Mouse (Mus musculus): ENCODE results near the gene Runx1.

The Runx1 gene

DNA sequence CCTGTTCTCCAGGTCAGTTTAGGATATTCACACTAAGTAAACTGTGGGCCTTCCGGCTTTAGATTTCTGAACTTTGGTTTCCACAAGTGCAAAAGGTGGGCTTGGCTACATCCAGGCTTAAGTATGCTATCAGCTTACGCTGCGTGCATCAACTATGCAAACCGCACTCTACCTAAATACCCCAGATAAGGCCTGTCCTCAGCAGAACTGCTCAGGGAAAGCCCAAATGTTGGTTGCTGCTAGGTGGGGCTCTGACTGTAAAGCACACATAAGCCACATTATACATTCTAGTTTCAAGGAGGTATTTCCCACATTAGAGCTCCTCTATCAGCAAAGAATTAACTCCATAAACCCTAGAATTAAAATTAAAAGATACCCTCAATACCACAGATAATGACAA is 33.0 kb downstream of the Runx1 start:
- DNase-seq: no peak

DNA sequence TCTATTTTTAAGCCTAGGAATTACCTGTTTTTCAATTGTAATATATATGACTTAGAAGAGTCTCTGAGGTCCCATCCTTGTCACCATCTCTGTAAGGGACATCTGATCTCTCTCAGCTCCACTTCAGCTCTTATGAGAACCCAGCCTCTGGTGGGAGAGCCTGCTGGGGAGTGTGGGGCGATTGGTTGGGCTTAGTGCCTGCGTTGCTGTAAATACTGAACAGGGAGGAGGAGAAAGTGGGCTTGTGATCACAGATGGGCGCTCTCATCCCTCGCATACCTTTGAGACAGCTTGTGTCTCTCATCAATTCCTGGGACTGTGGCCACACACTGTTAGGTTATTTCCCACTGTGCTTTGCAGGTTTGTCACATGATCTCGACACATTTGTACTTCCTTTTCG is 35.3 kb downstream of the Runx1 start:
- no peak for DNase-seq

DNA sequence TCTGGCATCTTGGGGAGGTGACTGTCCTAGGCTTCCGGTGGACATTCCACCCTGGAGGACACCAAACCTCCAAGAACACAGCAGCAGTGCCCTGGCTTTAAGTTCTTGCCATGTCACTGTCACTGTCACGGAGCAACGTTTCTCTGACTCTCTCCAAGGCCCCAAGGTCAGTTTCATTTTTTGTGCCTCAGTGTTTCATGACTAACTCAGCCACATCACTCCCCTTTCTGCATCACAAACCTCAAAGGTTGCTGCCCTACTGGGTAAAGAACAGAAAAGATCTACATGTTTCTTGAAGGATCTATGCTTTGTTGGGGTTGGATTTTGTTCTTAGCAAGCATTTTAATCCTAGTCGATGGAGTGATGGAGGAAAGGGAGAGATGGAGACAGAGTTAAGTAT is 36.1 kb downstream of the Runx1 start:
- no peak for DNase-seq

DNA sequence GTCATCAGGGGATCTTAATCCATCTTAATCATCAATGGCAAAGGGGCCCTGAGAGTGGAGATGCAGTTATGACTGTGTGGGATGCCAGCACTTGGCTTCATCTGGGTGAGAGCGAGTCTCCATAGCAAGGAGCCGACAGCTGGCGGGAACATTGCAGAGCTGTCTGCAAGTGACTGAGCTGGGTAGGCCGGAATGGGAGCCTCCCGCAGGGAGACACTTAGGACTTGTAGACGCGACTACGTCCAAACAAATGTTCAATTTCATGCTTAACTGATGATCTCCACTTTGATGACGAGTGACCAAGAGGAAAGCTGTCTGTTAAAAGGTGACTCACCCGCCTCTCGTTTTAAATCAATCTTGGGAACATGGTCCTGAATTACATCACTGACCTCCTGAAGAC is 37.5 kb downstream of the Runx1 start:
- DNase-seq: no peak

DNA sequence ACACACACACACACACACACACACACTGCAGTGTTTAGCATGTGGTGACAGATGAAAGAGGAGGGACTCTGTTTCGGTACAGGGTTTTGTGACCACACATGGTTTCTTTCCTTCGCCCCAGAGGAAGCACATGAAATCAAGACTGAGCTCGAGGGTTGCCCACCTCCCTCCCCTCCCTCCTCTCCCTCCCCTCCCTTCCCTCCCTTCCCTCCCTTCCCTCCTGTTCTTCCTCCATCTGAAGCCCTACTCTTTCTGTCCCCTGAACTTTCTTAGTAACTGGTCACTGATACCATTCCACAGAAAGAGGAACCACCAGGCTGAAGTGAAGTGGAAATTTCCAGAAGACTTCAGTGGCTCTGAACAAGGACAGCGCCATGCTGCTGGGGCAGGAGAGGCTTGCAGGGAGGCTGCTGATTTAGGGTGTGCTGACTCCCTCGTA is 39.0 kb downstream of the Runx1 start:
- no peak for DNase-seq

DNA sequence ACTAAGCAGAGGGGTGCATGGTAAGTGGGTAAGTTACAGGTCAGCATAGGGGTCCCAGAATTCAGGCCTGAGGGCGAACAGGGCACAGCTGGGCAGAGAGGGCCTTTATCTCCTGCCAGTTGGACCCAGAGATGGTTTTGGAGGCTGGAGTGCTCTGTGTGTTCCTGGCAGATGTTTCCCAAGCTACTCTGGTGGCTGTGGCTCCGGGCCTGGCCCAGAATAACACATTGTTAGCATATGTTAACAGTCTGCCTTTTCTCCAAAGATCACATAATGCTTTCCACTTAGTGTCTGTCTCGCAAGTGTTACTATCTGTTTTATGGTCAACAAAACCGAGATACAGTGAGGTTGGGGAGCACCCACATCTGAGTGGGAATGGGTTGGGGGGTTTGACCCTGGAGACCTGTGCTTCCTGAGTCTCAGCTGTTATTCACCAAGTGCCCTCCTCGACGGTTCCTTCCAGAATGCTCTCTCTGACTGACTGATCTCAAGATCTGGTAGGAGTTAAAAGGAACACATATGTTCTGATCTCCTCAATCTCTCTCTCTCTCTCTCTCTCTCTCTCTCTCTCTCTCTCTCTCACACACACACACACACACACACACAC is 39.6 kb downstream of the Runx1 start:
- DNase-seq: no peak

DNA sequence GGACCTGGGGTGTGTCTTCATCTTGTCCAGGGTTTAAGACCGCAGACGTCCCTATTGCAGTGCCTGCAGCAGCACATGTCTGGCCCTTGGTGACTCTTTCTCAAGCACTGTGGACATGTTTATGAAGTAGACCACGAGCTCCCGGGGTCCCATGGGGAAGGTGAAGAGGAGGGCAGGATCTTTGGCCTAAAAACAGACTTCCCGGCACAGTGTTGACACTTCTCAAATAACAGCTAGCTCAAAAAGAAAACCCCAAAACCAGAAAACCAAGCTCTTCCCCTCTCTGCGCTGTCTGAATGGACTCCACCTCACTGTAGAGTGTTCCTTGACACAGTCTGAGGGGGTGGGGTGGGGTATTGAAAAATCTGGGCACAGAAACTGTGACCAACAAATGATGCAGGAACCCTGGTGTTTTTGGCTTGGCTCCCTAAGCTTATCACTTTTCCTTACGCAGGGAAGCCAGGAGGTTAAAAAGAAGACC is 42.3 kb downstream of the Runx1 start:
- DNase-seq: no peak

DNA sequence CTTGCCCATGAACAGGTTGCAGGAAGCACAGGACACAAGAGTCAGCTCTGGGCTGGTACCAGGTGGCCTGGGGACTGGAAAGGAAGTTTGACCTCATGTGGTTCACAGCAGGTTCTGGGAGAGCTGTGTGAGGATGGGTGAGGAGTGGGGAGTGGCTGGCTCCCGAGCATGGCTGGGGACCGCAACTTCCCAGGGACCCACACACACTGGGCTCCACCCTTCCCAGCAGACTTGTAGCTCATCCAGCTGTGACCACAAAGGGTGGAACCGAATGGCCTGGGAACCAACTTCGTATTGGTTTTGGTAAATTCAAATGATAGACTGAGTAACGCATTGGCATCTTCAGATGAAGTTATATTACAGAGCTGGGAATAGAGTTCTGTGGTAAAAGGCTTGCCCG is 43.5 kb downstream of the Runx1 start:
- DNase-seq: no peak

DNA sequence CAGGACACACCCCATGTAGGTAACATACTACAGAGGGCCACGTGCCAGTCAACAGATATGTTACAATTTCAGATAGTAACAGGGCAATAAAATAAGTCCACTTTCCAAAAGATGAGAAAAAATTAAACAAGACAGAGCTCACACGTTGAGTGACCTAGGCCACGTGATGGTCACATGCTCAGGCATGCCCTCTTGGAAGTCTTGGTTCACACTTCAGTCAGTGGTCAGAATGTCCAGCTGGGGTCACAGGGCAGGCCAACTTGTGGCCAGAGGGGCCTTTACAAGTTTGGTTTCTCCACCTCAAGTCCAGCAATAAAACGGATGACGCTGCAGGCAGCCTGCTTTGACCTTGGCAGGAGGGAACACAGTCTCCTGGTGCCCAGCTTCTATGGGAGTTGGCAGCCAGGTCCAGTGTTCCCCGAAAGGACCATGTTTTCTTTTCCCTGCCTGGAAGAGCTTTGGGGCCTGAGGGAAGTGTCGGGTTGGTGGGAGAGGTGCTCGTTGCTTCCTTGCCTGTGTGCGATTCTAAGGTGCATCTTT is 46.0 kb downstream of the Runx1 start:
- DNase-seq: no peak

DNA sequence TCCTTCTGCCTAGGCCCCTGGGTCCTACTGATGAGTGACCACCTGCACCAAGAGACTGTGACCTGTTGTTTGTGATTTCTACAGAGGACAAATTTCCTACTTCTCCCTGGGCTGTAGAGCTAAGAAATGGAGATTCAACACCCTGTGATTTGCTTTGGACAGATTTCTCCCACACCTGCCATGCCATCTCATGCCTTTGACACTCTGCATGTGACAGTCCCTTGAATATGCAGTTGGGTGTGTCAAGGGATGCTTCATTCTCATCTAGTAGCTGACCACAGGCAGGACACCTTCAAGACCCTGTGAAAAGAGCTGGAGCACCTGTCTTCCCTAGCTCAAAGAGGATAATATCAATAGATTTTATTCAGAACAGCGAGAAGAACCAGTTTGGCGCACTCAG is 46.8 kb downstream of the Runx1 start:
- DNase-seq: no peak

DNA sequence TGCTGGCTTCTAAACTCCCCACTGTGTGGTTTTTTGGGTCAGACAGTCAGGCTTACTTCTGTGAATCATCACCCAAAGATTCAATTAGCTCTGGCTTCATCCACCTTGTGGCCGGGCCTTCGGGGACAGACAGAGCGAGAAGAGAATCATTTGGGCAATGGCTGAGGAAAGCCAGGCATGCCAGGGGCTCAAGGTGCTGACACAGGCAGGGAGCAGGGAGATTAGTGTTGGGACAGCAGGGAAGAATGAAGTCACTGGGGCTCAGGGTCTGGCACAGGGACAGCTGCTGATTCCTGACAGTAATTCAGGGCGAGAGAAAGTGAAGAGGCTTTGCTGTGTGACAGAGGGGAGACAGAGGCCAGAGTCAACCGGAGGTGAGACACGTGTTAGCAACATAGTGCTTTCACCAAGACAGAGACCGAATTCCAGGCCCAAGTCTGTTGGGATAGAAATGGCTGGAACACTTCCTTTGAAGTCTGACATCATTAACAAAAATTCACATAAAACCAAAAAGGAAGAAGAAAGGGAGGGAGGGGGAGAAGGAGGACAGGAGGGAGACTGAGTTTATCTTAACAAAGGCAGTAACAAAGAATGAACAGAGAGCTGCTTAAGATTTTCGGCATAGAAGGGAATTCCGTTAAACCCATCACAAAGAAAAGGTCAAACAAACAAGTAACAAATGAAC is 47.7 kb downstream of the Runx1 start:
- DNase-seq: no peak

DNA sequence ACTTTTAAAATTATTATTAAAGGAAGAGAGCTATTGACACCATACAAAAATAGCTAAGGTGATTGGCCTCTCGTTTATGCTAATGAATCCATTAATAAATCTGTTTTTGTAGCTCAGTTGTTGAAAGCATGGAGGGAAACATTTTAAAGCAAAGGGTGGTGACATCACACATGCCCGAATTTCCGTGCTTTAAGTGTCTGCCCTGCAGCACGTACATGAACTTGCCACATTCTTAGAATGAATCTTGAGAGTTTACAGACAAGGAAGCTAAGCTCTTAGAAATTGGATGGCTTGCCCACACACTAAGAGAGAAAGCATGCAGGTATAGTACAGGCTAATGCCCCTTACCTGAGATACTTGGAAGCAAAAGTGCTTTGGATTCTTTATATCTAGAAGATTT is 58.1 kb downstream of the Runx1 start:
- no peak for DNase-seq

DNA sequence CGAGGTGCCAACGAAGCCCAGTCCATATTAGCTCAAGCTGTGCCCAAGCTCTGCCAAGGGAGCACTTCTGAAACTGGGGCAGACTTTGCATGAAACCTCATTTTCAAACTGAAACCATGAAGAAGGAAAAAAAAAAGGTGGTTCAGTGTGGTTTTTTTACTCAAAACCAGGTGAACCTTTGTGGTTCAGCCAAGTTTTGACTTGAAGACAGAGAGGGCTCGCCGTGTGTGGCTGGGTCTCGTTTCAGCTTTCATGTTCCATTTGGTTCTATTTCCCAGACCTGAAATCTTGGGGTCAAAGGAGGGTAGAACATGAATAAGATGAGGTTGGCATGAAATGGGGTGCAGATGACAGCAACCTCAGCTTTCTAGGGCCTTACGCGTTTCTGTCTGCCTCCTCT is 58.5 kb downstream of the Runx1 start:
- DNase-seq: no peak

DNA sequence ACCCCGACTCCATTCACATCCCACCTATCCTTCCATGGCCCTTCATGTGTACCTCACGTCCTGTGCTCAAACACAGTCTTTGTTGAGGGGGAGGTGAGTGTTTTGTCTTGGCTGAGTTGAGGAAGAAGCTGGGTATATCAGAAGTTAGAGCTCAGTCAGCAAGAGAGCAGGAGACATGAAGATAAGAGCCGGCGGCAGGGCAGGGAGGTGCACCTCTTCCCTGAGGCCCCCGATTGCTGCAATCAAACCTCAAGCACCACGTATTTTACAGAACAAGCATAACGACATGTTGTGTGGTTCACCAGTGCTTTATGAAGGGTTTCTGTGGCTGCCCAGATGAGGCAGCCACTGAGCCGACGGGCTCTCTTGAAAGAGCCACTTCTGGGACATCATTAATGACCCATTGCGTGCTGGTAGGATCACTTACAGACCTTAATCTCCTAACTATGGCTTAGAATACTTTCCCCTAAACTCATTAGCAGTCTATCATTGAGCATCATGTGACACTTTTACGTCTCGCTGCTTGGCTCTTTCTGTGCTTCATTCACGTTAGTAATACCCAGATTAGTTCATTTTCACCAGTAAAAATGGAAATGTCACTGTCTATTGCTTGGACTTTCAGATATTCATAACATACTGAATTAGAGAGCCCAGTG is 61.1 kb downstream of the Runx1 start:
- DNase-seq: no peak

DNA sequence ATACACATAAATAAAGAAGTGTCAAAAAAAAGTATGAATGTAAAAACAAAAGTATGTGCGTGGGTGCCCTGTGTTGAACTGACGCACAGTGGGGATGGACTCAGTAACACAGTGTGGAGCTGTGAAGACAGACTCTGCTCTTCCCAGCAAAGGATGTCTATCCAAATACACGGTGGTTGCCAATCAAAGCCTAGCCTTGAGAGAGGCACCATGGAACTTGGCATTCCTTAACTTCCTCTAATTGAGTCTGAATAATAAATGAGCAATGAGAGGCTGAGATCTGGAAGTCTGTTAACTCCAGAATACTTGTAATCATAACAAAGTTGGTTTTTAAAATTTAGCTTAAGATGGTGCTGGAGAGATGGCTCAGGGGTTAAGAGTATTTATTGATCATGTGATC is 62.3 kb downstream of the Runx1 start:
- no peak for DNase-seq

DNA sequence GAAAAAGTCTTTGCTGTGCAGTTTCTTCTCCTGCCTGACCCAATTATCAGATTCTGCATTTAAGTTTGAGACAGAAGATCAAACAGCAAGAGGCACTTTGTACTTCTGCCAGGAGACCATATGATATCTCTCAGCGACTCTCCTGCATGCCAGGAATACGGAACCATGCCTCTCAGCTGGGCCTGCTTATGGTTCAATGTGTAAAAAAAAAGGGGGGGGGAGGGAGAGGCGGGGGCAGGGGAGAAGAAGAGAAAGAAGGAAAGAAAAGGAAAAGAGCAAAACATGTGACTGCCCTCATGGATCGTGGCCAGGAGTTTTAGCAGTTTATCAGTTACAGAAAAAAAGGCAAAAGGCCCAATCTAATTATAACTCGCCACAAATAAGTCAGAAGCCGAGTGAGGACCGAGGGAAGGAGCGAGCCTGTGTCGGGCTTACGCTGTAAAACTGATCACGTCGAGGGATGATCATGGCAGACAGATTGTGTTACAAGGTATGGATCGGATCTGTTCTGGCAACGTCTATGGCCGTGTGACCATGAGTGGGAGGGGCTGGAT is 63.9 kb downstream of the Runx1 start:
- DNase-seq: no peak

DNA sequence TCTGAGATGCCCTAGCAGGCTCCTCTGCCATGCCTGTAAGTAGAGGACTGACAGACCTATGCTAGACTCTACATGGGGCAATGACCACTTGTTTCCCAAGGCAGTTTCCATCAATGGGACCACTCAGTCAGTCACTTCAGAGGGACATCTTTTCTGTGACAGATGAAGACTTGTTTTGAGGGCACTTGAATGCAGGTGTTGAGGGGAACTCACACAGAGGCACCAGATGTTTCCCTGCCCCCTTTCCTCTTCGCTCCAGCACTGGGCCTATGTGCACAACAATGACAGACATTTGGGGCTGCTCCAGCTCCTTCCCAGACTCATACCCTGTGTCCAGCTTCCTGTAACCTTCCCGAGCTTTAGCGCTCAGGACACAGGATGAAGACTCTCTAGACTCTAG is 65.9 kb downstream of the Runx1 start:
- no peak for DNase-seq

DNA sequence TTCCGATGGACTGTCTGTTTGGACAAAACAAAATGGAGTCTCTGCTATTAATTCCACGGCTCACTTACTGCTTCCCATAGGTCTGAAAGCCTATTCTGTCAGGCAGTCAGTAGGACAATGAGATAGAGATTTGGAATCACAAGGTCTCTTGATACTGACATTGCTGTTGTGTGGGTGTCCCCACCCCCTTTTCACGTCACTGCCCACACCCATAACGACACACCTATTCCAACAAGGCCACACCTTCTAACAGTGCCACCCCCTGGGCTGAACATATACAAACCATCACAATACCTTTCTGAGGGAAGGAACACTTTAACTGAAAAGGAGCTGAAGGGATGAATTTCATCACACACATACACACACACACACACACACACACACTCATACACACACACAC is 68.4 kb downstream of the Runx1 start:
- no peak for DNase-seq

DNA sequence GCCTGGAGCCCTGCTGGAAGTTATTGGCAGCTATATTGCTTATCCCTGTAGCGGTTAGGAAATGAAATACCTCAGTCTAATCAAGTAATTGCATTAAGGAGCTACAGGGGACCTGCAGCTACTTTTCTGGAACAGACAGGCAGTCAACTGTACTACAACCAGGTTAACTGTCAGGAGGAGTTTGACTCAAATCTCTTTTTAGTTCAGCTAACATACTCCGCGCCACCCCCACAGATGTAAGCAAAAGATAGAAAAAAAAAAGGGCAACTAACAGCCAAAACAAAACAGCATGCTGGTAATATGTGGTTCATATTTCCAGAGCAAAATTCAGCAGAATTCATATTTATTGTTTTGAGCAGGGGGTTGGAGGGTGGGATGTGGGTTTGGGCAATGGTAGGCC is 72.0 kb downstream of the Runx1 start:
- DNase-seq: no peak

DNA sequence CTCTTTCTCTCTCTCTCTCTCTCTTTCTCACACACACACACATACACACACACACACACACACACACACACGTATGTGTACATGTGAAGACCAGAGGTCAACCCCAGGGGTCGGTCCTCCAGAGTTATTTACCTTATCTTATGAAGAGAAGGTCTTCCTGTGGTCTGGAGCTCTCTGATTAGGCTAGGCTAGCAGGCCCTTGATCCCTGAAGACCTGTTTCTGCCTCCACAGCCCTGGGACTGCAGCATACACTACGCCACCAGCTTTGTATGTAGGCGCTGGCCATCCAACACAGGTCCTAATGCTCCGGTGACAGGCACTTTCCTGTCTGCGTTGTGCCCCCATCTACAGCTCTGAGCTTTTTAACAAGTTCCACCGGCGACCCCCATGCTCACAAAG is 72.8 kb downstream of the Runx1 start:
- DNase-seq: no peak

DNA sequence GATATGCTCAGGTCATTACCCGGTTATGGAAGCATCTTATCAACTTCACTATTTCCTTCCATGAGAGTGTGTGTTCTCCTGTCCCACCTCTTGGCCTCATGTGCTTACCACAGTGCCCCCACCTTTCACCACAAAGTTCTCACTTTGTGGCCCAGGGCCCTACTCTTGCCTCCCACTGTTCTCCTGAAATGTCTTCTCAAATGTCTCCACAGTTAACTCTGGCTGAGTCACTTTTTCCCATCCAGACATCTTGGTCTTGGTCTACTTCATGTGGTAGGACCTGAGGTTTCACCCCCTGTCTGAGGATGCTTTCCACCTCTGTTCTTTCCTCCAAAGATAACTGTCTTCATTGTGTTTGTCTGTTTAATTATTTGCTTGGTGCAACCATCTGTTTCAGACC is 77.7 kb downstream of the Runx1 start:
- DNase-seq: no peak

DNA sequence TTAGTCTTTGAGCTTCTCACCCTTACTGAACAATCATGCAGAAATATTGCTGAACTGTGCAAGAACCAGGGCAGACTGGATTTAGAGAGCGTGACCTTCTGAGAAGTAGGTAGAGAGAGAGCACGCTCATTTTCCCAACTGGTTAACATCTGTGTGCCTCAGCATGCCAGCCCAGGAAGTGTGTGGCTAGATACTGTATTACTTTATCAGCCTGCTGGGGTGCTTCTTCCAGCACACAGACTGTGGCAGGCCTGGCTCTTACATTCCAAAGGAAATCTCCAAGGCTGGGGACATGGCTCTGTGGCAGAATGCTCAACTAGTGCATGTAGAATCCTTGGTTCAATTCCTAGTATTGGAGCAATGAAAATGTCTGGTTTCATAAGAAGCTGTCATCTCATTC is 78.9 kb downstream of the Runx1 start:
- no peak for DNase-seq

DNA sequence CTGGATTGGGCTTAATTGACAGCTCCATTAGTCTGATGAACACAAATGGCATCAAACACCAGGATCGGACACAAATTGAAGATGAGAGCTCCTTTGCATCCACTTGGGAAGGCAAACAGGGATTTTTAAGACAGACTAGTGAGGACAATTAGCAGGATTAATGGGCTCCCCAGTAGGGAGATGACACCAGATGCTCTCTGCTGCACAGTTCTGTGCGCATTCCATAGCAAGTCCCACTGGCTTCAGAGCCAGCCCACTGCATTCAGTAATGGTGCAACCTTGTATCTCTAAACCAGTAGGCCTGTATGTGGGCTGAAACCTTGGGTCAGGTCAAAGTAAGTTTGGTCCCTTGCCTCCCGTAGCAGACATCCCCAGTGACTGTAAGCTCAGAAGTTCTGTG is 80.7 kb downstream of the Runx1 start:
- no peak for DNase-seq

All from kidney, adult 9 months (tissue).